Mouse (Mus musculus): ENCODE measurements around the gene Tmem217.

GRCm38 (mm10) chr17:29525613-29526012 is 26.6 kb downstream of the Tmem217 start:
- TF ChIP-seq GATA1 (IDR thresholded peaks at IDR 0.05; ENCODE audit: borderline replicate concordance, low read length) (no peak), FLI1 (IDR thresholded peaks at IDR 0.05; ENCODE audit: low read length) (no peak)

Measured in megakaryocyte, embryonic 14.5 days (primary cell).